Mouse (Mus musculus) neural tube, embryonic 14.5 days (tissue): ENCODE results near the gene Bmp2k. TPM values are rescaled to one million over a fixed set of nuclear protein-coding genes. Genes with fewer than 3 reads are reported as not detected.
"Not testable (repeated sequence)": the region's sequence is repeated elsewhere in the genome, so short reads cannot be mapped to it uniquely, and the experiment has no call there.

Source experiments
- ATAC-seq: fragments of 200-750 bp; cut with Nextera tagmentation; 2 replicates; pipeline ENCODE4 v1.8.0; 2017; ENCODE audit warnings: low read depth, mild to moderate bottlenecking, moderate TSS enrichment, moderate library complexity
- H3K27ac ChIP-seq: fragments of 300-500 bp; sonication (generic); 2 replicates; pipeline ENCODE4 v1.5.1; 2014; ENCODE audit warnings: low read depth, mild to moderate bottlenecking, control low read depth, low read length, moderate library complexity, mixed read lengths
- H3K27me3 ChIP-seq: fragments of 300-500 bp; sonication (generic); 2 replicates; pipeline ENCODE4 v1.6.1; 2014; ENCODE audit warnings: low read length; ENCODE audit not compliant: control insufficient read depth, insufficient read depth
- H3K36me3 ChIP-seq: fragments of 300-500 bp; sonication (generic); 2 replicates; pipeline ENCODE4 v1.6.1; 2014; ENCODE audit warnings: low read length, mixed read lengths; ENCODE audit not compliant: control insufficient read depth, insufficient read depth
- H3K4me1 ChIP-seq: fragments of 300-500 bp; sonication (generic); 2 replicates; pipeline ENCODE4 v1.6.1; 2014; ENCODE audit warnings: low read length; ENCODE audit not compliant: control insufficient read depth, insufficient read depth
- H3K4me2 ChIP-seq: fragments of 300-500 bp; sonication (generic); 2 replicates; pipeline ENCODE4 v1.6.1; 2014; ENCODE audit warnings: mild to moderate bottlenecking, low read depth, low read length, control low read depth
- H3K4me3 ChIP-seq: fragments of 300-500 bp; sonication (generic); 2 replicates; pipeline ENCODE4 v1.5.1; 2014; ENCODE audit warnings: low read depth, low read length, control low read depth, mixed read lengths
- H3K9ac ChIP-seq: fragments of 300-500 bp; sonication (generic); replicated peaks from 2 replicates; pipeline ENCODE4 v1.6.1; 2014; ENCODE audit warnings: low read depth, mild to moderate bottlenecking, control low read depth, low read length, mixed read lengths
- H3K9me3 ChIP-seq: fragments of 300-500 bp; sonication (generic); 2 replicates; pipeline ENCODE4 v1.6.1; 2016; ENCODE audit warnings: low read length; ENCODE audit not compliant: control insufficient read depth
- WGBS: fragments of 180-500 bp; shearing (Covaris S2); extraction: QIAGEN DNeasy Blood & Tissue Kit; methylation state at CpG from one replicate; pipeline ENCODE4 v1.1.7; 2014; 5-methylcytosine and 5-hydroxymethylcytosine counted together
- polyA plus RNA-seq: library from polyadenylated mRNA; unstranded; fragments of >200 nt; fragmentation: Nextera tagmentation; extraction: Ambion mirVana; gene quantifications from 2 replicates; pipeline ENCODE4 v1.2.1, GENCODE M21; 2014

The Bmp2k gene
- polyA plus RNA-seq, 1 experiment from 2014 or later: 8.4 TPM

- no peaks in the 10 kb centered on the region for H3K4me1 ChIP-seq
- no peak overlapping the region for H3K27ac ChIP-seq
- H3K27me3 ChIP-seq: no peaks in the 10 kb centered on the region
- ATAC-seq: no peak
- no peak overlapping the region for H3K9ac ChIP-seq
- H3K9me3 ChIP-seq: no peaks in the 10 kb centered on the region
- 81% methylated on average over 23 of the region's 23 CpGs for WGBS
- H3K4me2 ChIP-seq: no peak overlapping the region
- H3K36me3 ChIP-seq: no peaks in the 10 kb centered on the region
- no peak overlapping the region for H3K4me3 ChIP-seq
Observed at GRCm38 (mm10) chr5:97004178-97005030, 6.9 kb downstream of the Bmp2k start.

- no peaks in the 10 kb centered on the region for H3K9me3 ChIP-seq
- H3K9ac ChIP-seq: no peak overlapping the region
- WGBS: 93% methylated on average over 2 of the region's 2 CpGs
- no peaks in the 10 kb centered on the region for H3K4me1 ChIP-seq
- no peak overlapping the region for H3K27ac ChIP-seq
- no peak for ATAC-seq
- no peaks in the 10 kb centered on the region for H3K27me3 ChIP-seq
- H3K4me3 ChIP-seq: no peak overlapping the region
- no peak overlapping the region for H3K4me2 ChIP-seq
- no peaks in the 10 kb centered on the region for H3K36me3 ChIP-seq
Observed at GRCm38 (mm10) chr5:97005891-97006290, 8.4 kb downstream of the Bmp2k start.

- ATAC-seq: no peak
Observed at GRCm38 (mm10) chr5:97006929-97007328, 9.4 kb downstream of the Bmp2k start.

GRCm38 (mm10) chr5:97007496-97007895, 10.0 kb downstream of the Bmp2k start:
- H3K27ac ChIP-seq: no peak overlapping the region
- H3K4me1 ChIP-seq: no peaks in the 10 kb centered on the region
- H3K27me3 ChIP-seq: no peaks in the 10 kb centered on the region
- H3K9me3 ChIP-seq: no peaks in the 10 kb centered on the region
- no peak overlapping the region for H3K9ac ChIP-seq
- no peak for ATAC-seq
- H3K4me3 ChIP-seq: no peak overlapping the region
- no peaks in the 10 kb centered on the region for H3K36me3 ChIP-seq
- H3K4me2 ChIP-seq: no peak overlapping the region
- 89% methylated on average over 3 of the region's 3 CpGs for WGBS

More at GRCm38 (mm10) chr5:97006929-97007328, 9.4 kb downstream of the Bmp2k start:
- Histone ChIP-seq H3K9ac (no peak overlapping the region), H3K4me1 (no peaks in the 10 kb centered on the region), H3K27me3 (no peaks in the 10 kb centered on the region), H3K9me3 (no peaks in the 10 kb centered on the region), H3K36me3 (no peaks in the 10 kb centered on the region), H3K4me3 (no peak overlapping the region), H3K4me2 (no peak overlapping the region), H3K27ac (no peak overlapping the region)
- 92% methylated on average over 3 of the region's 3 CpGs for WGBS

GRCm38 (mm10) chr5:97009140-97009539, 11.7 kb downstream of the Bmp2k start:
- WGBS: 95% methylated on average over 9 of the region's 10 CpGs
- not testable (repeated sequence) for H3K27ac ChIP-seq, H3K4me3 ChIP-seq, H3K9me3 ChIP-seq, H3K36me3 ChIP-seq, ATAC-seq, H3K27me3 ChIP-seq, H3K9ac ChIP-seq, H3K4me2 ChIP-seq, H3K4me1 ChIP-seq

- Histone ChIP-seq H3K9ac (no peak overlapping the region), H3K4me2 (no peak overlapping the region), H3K4me1 (no peaks in the 10 kb centered on the region), H3K9me3 (no peaks in the 10 kb centered on the region), H3K27me3 (no peaks in the 10 kb centered on the region), H3K27ac (no peak overlapping the region), H3K4me3 (no peak overlapping the region), H3K36me3 (no peaks in the 10 kb centered on the region)
- ATAC-seq: no peak
- WGBS: 92% methylated on average over 11 of the region's 11 CpGs
Observed at GRCm38 (mm10) chr5:97009601-97010335, 12.3 kb downstream of the Bmp2k start.

GRCm38 (mm10) chr5:97015781-97016508, 18.5 kb downstream of the Bmp2k start:
- H3K9ac ChIP-seq: no peak overlapping the region
- H3K4me1 ChIP-seq: no peaks in the 10 kb centered on the region
- no peak for ATAC-seq
- 75% methylated on average over 11 of the region's 11 CpGs for WGBS
- H3K4me2 ChIP-seq: no peak overlapping the region
- no peaks in the 10 kb centered on the region for H3K36me3 ChIP-seq
- H3K4me3 ChIP-seq: no peak overlapping the region
- H3K27ac ChIP-seq: no peak overlapping the region
- H3K9me3 ChIP-seq: no peaks in the 10 kb centered on the region
- no peaks in the 10 kb centered on the region for H3K27me3 ChIP-seq

GRCm38 (mm10) chr5:97016842-97017577, 19.5 kb downstream of the Bmp2k start:
- Histone ChIP-seq H3K36me3 (no peaks in the 10 kb centered on the region), H3K9ac (no peak overlapping the region), H3K27ac (0 out of 2 replicates have a peak overlapping the region, but pooled peaks have one; percentile 16), H3K9me3 (no peaks in the 10 kb centered on the region), H3K4me3 (no peak overlapping the region), H3K4me2 (no peak overlapping the region), H3K4me1 (no peaks in the 10 kb centered on the region), H3K27me3 (no peaks in the 10 kb centered on the region)
- ATAC-seq: no peak
- WGBS: 80% methylated on average over 9 of the region's 9 CpGs
